Mouse (Mus musculus): ENCODE measurements at regions not wholly inside any gene's neighbourhood (a gene's known extent, or its start where the extent isn't known, plus 50 kb on each side); places are given as distances from the start of the nearest gene placed in this dataset.

- no peak for DNase-seq
Observed at GRCm38 (mm10) chr5:91456924-91457323, 54.1 kb upstream of the Btc start.

GRCm38 (mm10) chr5:91464876-91465508 lies 52.4 kb upstream of the Parm1 start:
- peak in 1 of 2 experiments; percentile 11 for DNase-seq

Data from lung, adult 18-20 months (tissue).